Mouse (Mus musculus) intestine, embryonic 16.5 days (tissue): ENCODE results near the gene Shc4. TPM values are rescaled to one million over a fixed set of nuclear protein-coding genes. Genes with fewer than 3 reads are reported as not detected.

Experiments used
- ATAC-seq: fragments of 200-750 bp; cut with Nextera tagmentation; 2 replicates; pipeline ENCODE4 v1.8.0; 2017; ENCODE audit warnings: moderate TSS enrichment, moderate library complexity
- H3K27ac ChIP-seq: fragments of 300-500 bp; sonication (generic); 2 replicates; pipeline ENCODE4 v1.5.1; 2014; ENCODE audit warnings: mild to moderate bottlenecking, low read length
- H3K27me3 ChIP-seq: fragments of 300-500 bp; sonication (generic); replicated peaks from 2 replicates; pipeline ENCODE4 v1.6.1; 2014; ENCODE audit warnings: low read length, control low read depth, mixed read lengths; ENCODE audit not compliant: control insufficient read depth, insufficient read depth
- H3K36me3 ChIP-seq: fragments of 300-500 bp; sonication (generic); 2 replicates; pipeline ENCODE4 v1.6.1; 2014; ENCODE audit warnings: low read length, control low read depth; ENCODE audit not compliant: control insufficient read depth, insufficient read depth
- H3K4me1 ChIP-seq: fragments of 300-500 bp; sonication (generic); 2 replicates; pipeline ENCODE4 v1.6.1; 2014; ENCODE audit warnings: low read length, control low read depth, mixed read lengths; ENCODE audit not compliant: control insufficient read depth, insufficient read depth
- H3K4me2 ChIP-seq: fragments of 300-500 bp; sonication (generic); 2 replicates; pipeline ENCODE4 v1.6.1; 2014; ENCODE audit warnings: low read depth, low read length, control low read depth
- H3K4me3 ChIP-seq: fragments of 300-500 bp; sonication (generic); 2 replicates; pipeline ENCODE4 v1.5.1; 2014; ENCODE audit warnings: mild to moderate bottlenecking, low read length
- H3K9ac ChIP-seq: fragments of 300-500 bp; sonication (generic); 2 replicates; pipeline ENCODE4 v1.6.1; 2014; ENCODE audit warnings: low read depth, low read length
- H3K9me3 ChIP-seq: fragments of 300-500 bp; sonication (generic); 2 replicates; pipeline ENCODE4 v1.6.1; 2016; ENCODE audit warnings: low read length, control low read depth; ENCODE audit not compliant: control insufficient read depth
- WGBS: fragments of 180-500 bp; shearing (Covaris S2); extraction: QIAGEN DNeasy Blood & Tissue Kit; methylation state at CpG from one replicate; pipeline ENCODE4 v1.1.7; 2014; 5-methylcytosine and 5-hydroxymethylcytosine counted together
- polyA plus RNA-seq: library from polyadenylated mRNA; unstranded; fragments of >200 nt; fragmentation: Nextera tagmentation; extraction: Ambion mirVana; gene quantifications from 2 replicates; pipeline ENCODE4 v1.2.1, GENCODE M21; 2015

Shc4 gene
- polyA plus RNA-seq, 1 experiment from 2014 or later: 1.7 TPM

DNA sequence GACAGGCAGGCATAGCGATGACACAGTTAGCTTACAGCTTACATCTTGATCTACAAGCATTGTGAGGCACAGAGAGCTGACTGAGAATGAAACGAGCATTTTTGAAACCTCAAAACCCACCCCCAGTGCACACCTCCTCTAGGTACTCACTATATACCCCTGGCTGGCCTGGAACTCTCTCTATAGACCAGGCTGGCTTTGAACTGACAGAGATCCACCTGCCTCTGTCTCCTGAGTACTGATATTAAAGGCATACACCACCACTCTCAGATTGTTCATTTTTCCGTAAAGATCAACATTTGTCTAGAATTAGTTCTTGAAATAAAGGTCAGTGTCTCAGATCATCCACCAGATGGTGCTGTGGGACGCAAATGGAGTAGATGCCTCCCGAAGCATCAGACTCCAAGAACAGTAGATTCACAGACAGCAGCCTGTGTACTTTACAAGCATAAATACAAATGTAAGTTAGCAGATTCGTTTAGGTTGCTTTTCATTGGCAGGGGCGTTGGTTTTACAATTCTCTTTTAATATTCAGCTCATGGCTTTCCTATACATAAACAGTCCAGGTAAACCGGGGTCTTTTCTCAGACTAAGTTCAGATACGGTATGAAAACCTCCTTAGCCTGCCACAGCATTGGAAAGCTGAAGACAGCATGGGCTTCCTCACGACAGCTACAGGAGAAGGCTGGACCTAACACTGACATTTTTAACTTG lies 64.0 kb downstream of the Shc4 start:
- Histone ChIP-seq H3K9ac (peak overlapping the region; percentile 54), H3K4me3 (peak overlapping the region; percentile 31), H3K9me3 (no peaks in the 10 kb centered on the region), H3K4me2 (peak overlapping the region; percentile 58), H3K36me3 (no peaks in the 10 kb centered on the region), H3K27ac (no peak overlapping the region), H3K27me3 (no peaks in the 10 kb centered on the region), H3K4me1 (0 out of 2 replicates have a peak, but pooled peaks cover 5% of the 10 kb centered on the region)
- WGBS: 13% methylated on average over 10 of the region's 10 CpGs
- peak; percentile 81 for ATAC-seq

DNA sequence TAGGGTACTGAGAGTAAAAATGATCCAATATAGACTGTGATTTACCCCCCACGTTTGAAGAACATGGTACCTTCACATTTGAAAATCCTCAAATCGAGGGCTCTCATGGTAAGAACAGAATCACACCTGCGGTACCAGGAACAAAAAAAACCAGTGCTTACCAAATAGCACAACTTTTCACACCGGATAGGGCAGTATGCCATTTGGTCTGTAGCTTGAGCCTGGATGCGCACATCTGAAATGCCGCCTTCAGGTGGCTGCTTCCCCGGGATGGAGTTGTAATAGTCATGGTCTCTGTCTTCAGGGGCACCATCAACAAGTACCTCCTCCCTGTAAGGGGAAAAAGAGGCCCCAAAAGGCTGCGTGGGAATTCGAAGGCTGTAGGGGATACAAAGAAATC lies 68.6 kb downstream of the Shc4 start:
- Histone ChIP-seq H3K4me2 (no peak overlapping the region), H3K9ac (no peak overlapping the region), H3K36me3 (no peaks in the 10 kb centered on the region), H3K4me1 (0 out of 2 replicates have a peak, but pooled peaks cover 2% of the 10 kb centered on the region), H3K27me3 (no peaks in the 10 kb centered on the region), H3K9me3 (no peaks in the 10 kb centered on the region), H3K27ac (no peak overlapping the region), H3K4me3 (no peak overlapping the region)
- 86% methylated on average over 9 of the region's 9 CpGs for WGBS
- no peak for ATAC-seq

DNA sequence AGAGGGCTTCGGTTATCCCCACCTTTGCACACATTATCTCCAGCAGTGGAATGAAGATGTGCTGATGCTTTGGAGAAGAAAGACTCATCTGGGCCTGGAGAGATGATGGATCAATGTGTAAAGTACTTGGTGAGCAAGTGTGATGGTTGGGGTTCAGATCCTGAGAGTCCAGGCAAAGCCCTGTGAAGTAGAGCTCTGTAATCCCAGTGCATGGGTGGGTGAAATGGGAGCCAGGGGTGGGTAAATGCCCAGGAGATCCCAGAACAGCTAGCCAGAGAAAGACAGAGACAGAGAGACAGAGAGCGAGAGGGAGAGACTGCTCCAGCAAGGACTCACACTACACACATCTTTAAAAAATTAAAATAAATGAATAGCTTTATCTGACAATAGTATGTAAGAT lies 70.7 kb downstream of the Shc4 start:
- no peak for ATAC-seq
- Histone ChIP-seq H3K4me1 (no peaks in the 10 kb centered on the region), H3K4me3 (no peak overlapping the region), H3K4me2 (no peak overlapping the region), H3K36me3 (no peaks in the 10 kb centered on the region), H3K9ac (no peak overlapping the region), H3K9me3 (no peaks in the 10 kb centered on the region), H3K27ac (no peak overlapping the region), H3K27me3 (no peaks in the 10 kb centered on the region)
- WGBS: 95% methylated on average over 2 of the region's 2 CpGs

DNA sequence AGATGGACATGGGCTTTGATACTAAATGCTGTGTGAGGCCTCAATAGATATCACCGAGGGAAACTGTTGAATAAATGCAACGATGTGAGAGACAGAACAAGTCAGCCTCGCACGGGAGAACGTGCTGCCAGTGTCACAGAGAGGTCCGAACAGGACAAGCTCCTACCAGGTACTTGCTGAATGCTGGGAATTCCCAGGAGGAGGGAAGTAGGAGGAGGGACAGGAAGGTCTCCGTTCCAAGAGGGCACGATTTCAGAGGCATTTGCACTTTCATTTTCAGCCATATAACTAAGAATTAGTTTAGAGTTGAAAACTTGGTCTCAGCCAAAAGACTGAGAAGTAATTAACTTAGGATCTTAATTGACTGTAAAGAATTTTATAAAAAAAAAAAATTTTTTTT lies 72.4 kb downstream of the Shc4 start:
- Histone ChIP-seq H3K27me3 (no peaks in the 10 kb centered on the region), H3K36me3 (no peaks in the 10 kb centered on the region), H3K4me1 (no peaks in the 10 kb centered on the region), H3K27ac (no peak overlapping the region), H3K9ac (no peak overlapping the region), H3K9me3 (no peaks in the 10 kb centered on the region), H3K4me3 (no peak overlapping the region), H3K4me2 (no peak overlapping the region)
- 77% methylated on average over 8 of the region's 8 CpGs for WGBS
- no peak for ATAC-seq

DNA sequence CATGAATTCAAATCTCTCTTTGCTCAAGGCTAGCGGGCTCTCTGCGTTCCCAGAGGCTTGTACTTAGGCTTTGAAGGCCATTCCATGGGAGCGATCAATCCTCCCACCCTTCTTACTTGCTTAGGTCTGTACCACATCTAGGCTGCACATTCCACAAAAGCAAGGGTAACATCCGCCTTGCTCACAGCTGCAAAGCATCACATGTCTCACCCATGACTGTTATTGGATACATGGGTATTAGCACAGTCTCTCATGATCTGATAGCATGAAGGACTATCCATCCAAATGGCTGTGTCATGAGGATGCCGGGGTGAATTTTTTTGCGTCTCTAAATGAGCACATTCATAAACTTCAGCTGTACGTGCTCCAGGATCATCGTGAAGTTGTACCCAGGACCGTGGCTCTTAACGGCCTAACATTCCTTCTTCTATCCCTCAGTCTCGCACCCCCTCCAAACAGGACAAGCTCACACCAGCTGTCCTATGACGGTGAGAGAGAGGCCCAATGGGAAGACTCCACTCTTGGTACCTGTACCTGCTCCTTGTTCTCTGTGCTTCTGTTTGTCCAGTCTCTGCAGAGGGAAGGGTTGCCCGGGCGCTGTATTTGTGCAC lies 73.1 kb downstream of the Shc4 start:
- H3K4me1 ChIP-seq: no peaks in the 10 kb centered on the region
- no peak overlapping the region for H3K27ac ChIP-seq
- WGBS: 85% methylated on average over 14 of the region's 14 CpGs
- H3K9ac ChIP-seq: no peak overlapping the region
- no peak overlapping the region for H3K4me3 ChIP-seq
- no peaks in the 10 kb centered on the region for H3K27me3 ChIP-seq
- H3K36me3 ChIP-seq: no peaks in the 10 kb centered on the region
- ATAC-seq: no peak
- H3K4me2 ChIP-seq: no peak overlapping the region
- H3K9me3 ChIP-seq: no peaks in the 10 kb centered on the region

DNA sequence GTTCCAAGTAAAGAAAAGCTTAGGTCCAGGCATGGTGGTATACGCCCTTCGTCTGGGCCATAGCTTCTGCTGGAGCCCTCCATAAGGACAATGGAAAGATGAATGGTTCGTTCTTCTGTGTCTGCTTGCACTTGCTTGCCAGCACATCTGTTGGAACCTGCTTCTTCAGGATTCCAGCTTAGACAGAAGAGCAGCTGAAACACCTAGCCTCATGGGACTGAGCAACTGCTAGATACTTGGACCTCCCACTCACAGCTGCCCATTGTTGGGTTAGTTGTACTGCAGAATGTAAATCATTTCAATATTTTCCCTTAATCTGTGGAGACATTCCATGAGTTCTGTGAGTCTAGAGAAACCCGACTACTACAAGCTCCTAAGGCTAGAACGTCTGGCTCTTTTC lies 73.9 kb downstream of the Shc4 start:
- Histone ChIP-seq H3K36me3 (no peaks in the 10 kb centered on the region), H3K4me3 (no peak overlapping the region), H3K27ac (no peak overlapping the region), H3K4me1 (no peaks in the 10 kb centered on the region), H3K4me2 (no peak overlapping the region), H3K9ac (no peak overlapping the region), H3K27me3 (no peaks in the 10 kb centered on the region), H3K9me3 (no peaks in the 10 kb centered on the region)
- WGBS: 83% methylated on average over 5 of the region's 5 CpGs
- no peak for ATAC-seq

DNA sequence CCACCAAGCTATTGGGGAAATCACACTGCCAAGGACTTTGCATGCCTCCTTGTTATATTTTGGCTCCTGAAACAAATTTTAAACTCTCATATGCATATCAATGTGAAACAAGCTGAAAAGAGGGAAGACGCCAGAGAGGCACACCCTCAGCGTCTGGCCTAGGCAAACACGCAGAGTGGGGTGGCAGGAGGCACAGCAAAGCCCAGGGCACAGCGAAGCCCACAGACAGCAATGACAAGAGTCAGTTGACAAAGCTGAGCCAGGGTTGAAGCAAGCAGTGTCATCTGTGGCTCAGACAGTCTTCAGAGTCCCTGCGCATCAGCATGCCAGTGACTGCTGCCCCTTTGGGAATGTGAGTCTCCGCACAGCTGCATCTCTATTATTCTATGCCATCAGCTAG lies 79.0 kb downstream of the Shc4 start:
- no peaks in the 10 kb centered on the region for H3K36me3 ChIP-seq
- ATAC-seq: no peak
- H3K27me3 ChIP-seq: no peaks in the 10 kb centered on the region
- no peak overlapping the region for H3K4me3 ChIP-seq
- H3K4me1 ChIP-seq: no peaks in the 10 kb centered on the region
- 81% methylated on average over 6 of the region's 6 CpGs for WGBS
- no peaks in the 10 kb centered on the region for H3K9me3 ChIP-seq
- H3K4me2 ChIP-seq: no peak overlapping the region
- no peak overlapping the region for H3K27ac ChIP-seq
- H3K9ac ChIP-seq: no peak overlapping the region

DNA sequence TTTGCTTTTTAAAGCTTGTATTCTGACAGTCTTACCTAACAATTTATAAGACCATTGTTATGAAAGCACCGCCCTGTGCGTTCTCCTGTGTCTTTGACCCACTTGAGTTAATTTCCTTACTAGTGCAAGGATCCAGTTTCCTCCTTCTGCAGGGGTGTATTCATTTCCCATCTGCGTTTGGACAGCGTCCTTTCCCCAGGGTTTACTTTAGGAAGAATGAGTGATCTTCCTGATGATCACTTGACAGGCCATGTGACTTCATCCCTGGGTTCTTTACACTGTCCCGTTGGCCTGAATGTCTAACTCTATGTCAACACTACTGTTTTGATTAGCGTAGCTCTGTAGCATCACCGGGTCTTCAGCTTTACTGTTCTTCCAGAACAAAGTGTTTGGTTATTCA lies 86.6 kb downstream of the Shc4 start:
- 67% methylated on average over 7 of the region's 7 CpGs for WGBS
- no peak overlapping the region for H3K27ac ChIP-seq
- no peak overlapping the region for H3K4me3 ChIP-seq
- H3K4me1 ChIP-seq: no peaks in the 10 kb centered on the region
- H3K9me3 ChIP-seq: no peaks in the 10 kb centered on the region
- ATAC-seq: no peak
- no peak overlapping the region for H3K9ac ChIP-seq
- H3K27me3 ChIP-seq: no peaks in the 10 kb centered on the region
- H3K36me3 ChIP-seq: no peaks in the 10 kb centered on the region
- no peak overlapping the region for H3K4me2 ChIP-seq

DNA sequence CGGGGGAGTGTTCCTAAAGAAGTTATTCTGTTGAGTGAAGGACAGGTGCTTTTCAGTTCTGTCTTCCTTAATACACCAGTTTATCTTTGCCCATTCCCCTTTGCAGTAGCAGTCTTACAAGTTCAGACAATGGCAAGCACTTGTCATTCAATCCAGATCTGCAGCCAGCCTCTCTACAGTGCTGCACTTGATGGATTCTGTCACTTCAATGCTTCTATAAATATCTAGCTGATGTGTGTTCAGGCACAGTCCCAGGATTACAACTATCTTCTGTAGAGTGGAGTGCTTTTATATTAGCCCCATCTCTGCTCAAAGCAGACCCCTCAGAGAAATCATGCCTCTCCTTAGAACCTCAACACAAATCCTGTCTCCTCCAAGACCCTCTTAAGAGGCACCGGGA lies 93.9 kb downstream of the Shc4 start:
- WGBS: 94% methylated on average over 2 of the region's 2 CpGs
- H3K9ac ChIP-seq: no peak overlapping the region
- no peak for ATAC-seq
- no peak overlapping the region for H3K4me3 ChIP-seq
- no peaks in the 10 kb centered on the region for H3K4me1 ChIP-seq
- no peak overlapping the region for H3K27ac ChIP-seq
- H3K27me3 ChIP-seq: no peaks in the 10 kb centered on the region
- H3K36me3 ChIP-seq: no peaks in the 10 kb centered on the region
- H3K9me3 ChIP-seq: no peaks in the 10 kb centered on the region
- H3K4me2 ChIP-seq: no peak overlapping the region

DNA sequence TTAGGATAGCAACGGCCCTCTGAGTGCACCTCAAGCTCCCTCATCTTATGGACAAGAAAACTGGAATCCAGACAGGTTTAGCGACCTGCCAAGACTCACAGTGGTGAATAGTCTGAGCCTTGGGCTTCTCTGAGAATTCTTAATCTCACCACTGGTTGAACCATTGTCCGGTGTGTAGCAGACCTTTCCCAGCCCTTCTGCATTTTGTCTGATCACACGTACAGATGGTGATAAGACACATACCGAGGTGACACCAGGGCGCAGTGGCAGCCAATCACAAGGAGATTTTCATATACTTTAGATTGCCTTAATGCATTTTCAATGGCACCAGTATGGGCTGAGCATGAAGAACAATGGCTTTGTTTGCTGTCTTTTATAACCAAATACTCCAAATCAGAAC lies 95.5 kb downstream of the Shc4 start:
- H3K4me3 ChIP-seq: no peak overlapping the region
- 74% methylated on average over 6 of the region's 6 CpGs for WGBS
- H3K9ac ChIP-seq: no peak overlapping the region
- H3K36me3 ChIP-seq: no peaks in the 10 kb centered on the region
- peaks cover 6% of the 10 kb centered on the region for H3K4me1 ChIP-seq
- no peaks in the 10 kb centered on the region for H3K27me3 ChIP-seq
- H3K9me3 ChIP-seq: no peaks in the 10 kb centered on the region
- no peak overlapping the region for H3K4me2 ChIP-seq
- ATAC-seq: no peak
- H3K27ac ChIP-seq: no peak overlapping the region
